15 mouse cellular contexts compared by ENCODE assay signal in genomic region chr7:92715055-92715454, GRCm38 (mm10).
"Had no signal": no experiment of that assay in that cellular context is flagged by ENCODE, and none has a peak within 500 bp of the region (broad histone marks: within the 10 kb centered on the region; RNA-seq: fewer than 3 reads in every experiment).

No protein-coding gene starts in this region.

- ATAC-seq: liver, postnatal 0 days; midbrain, embryonic 13.5 days had no signal

- H3K27ac ChIP-seq: layer of hippocampus, adult 2 months; limb, embryonic 12.5 days; liver, embryonic 13.5 days; lung, embryonic 15.5 days; midbrain, embryonic 13.5 days; neural tube, embryonic 13.5 days had no signal

- H3K9me3 ChIP-seq: limb, embryonic 12.5 days; liver, embryonic 13.5 days; lung, embryonic 15.5 days; midbrain, embryonic 13.5 days; neural tube, embryonic 13.5 days had no signal

- H3K9ac ChIP-seq: limb, embryonic 12.5 days; liver, embryonic 13.5 days; liver, postnatal 0 days; lung, embryonic 15.5 days; midbrain, embryonic 13.5 days; neural tube, embryonic 13.5 days had no signal

- H3K36me3 ChIP-seq: limb, embryonic 12.5 days; liver, embryonic 13.5 days; lung, embryonic 15.5 days; midbrain, embryonic 13.5 days; neural tube, embryonic 13.5 days had no signal

- H3K27me3 ChIP-seq: limb, embryonic 12.5 days; lung, embryonic 15.5 days; midbrain, embryonic 13.5 days; neural tube, embryonic 13.5 days had no signal

- H3K4me3 ChIP-seq: layer of hippocampus, adult 2 months; limb, embryonic 12.5 days; liver, embryonic 13.5 days; lung, embryonic 15.5 days; midbrain, embryonic 13.5 days; neural tube, embryonic 13.5 days had no signal

- H3K4me1 ChIP-seq: limb, embryonic 12.5 days; liver, embryonic 13.5 days; lung, embryonic 15.5 days; midbrain, embryonic 13.5 days; neural tube, embryonic 13.5 days had no signal

- DNase-seq: kidney, adult 8-10 months; kidney, postnatal 36 days; liver; liver, embryonic 13.5 days; liver, postnatal 0 days; lung, postnatal 36 days; retina, postnatal 1 day; right cerebral cortex, postnatal 14 days; thymus, adult 18-20 months; thymus, postnatal 14 days had no signal
